Mouse (Mus musculus): ENCODE data around the gene Galntl6. TPM values are rescaled to one million over a fixed set of nuclear protein-coding genes. Genes with fewer than 3 reads are reported as not detected.

Gene Galntl6
- polyA plus RNA-seq, 1 experiment from 2014 or later: not detected

GRCm38 (mm10) chr8:58568086-58568485, 344.4 kb downstream of the Galntl6 start:
- WGBS (ENCODE audit: insufficient replicate concordance): 48% methylated on average over 2 of the region's 2 CpGs
- DNase-seq (no peak), ATAC-seq (no peak)
- no peaks in the 10 kb centered on the region for H3K4me1 ChIP-seq (ENCODE audit: insufficient read depth)
- no peaks in the 10 kb centered on the region for H3K9me3 ChIP-seq (ENCODE audit: low read length)
- H3K36me3 ChIP-seq (replicated peaks; ENCODE audit: insufficient read depth, low read length): no peaks in the 10 kb centered on the region
- H3K4me2 ChIP-seq (ENCODE audit: low read depth, low read length): no peak overlapping the region
- TF ChIP-seq CTCF (IDR thresholded peaks at IDR 0.05; ENCODE audit: low read depth) (no peak), EP300 (IDR thresholded peaks at IDR 0.05; ENCODE audit: low read depth) (no peak)
- H3K27me3 ChIP-seq (ENCODE audit: insufficient read depth, low read length): no peaks in the 10 kb centered on the region
- no peak overlapping the region for H3K9ac ChIP-seq (replicated peaks)
- H3K4me3 ChIP-seq (ENCODE audit: low read depth, low read length): no peak overlapping the region
- no peak overlapping the region for H3K27ac ChIP-seq (ENCODE audit: low read depth)

- no peak for DNase-seq
- 53% methylated on average over 2 of the region's 2 CpGs for WGBS (ENCODE audit: insufficient replicate concordance)
- TF ChIP-seq CTCF (IDR thresholded peaks at IDR 0.05; ENCODE audit: low read depth) (peak; percentile 62), EP300 (IDR thresholded peaks at IDR 0.05; ENCODE audit: low read depth) (no peak)
Observed at GRCm38 (mm10) chr8:58566115-58566514, 346.3 kb downstream of the Galntl6 start.

GRCm38 (mm10) chr8:58535781-58536180, 376.7 kb downstream of the Galntl6 start:
- H3K4me3 ChIP-seq (ENCODE audit: low read depth, low read length): no peak overlapping the region
- 73% methylated on average over 2 of the region's 2 CpGs for WGBS (ENCODE audit: insufficient replicate concordance)

More at GRCm38 (mm10) chr8:58566115-58566514, 346.3 kb downstream of the Galntl6 start:
- Histone ChIP-seq H3K4me3 (ENCODE audit: low read depth, low read length) (no peak overlapping the region), H3K9me3 (ENCODE audit: low read length) (no peaks in the 10 kb centered on the region), H3K4me2 (ENCODE audit: low read depth, low read length) (no peak overlapping the region), H3K36me3 (replicated peaks; ENCODE audit: insufficient read depth, low read length) (no peaks in the 10 kb centered on the region), H3K27me3 (ENCODE audit: insufficient read depth, low read length) (no peaks in the 10 kb centered on the region), H3K9ac (replicated peaks) (no peak overlapping the region), H3K4me1 (ENCODE audit: insufficient read depth) (no peaks in the 10 kb centered on the region), H3K27ac (ENCODE audit: low read depth) (no peak overlapping the region)
- ATAC-seq: no peak

GRCm38 (mm10) chr8:58534631-58535030, 377.8 kb downstream of the Galntl6 start:
- no peak overlapping the region for H3K27ac ChIP-seq (ENCODE audit: low read depth)
- DNase-seq (no peak), ATAC-seq (no peak)
- no peaks in the 10 kb centered on the region for H3K9me3 ChIP-seq (ENCODE audit: low read length)
- no peaks in the 10 kb centered on the region for H3K27me3 ChIP-seq (ENCODE audit: insufficient read depth, low read length)
- no peak overlapping the region for H3K4me3 ChIP-seq (ENCODE audit: low read depth, low read length)
- TF ChIP-seq EP300 (IDR thresholded peaks at IDR 0.05; ENCODE audit: low read depth) (no peak), CTCF (IDR thresholded peaks at IDR 0.05; ENCODE audit: low read depth) (no peak)
- no peak overlapping the region for H3K4me2 ChIP-seq (ENCODE audit: low read depth, low read length)
- H3K36me3 ChIP-seq (replicated peaks; ENCODE audit: insufficient read depth, low read length): no peaks in the 10 kb centered on the region
- H3K9ac ChIP-seq (replicated peaks): no peak overlapping the region
- H3K4me1 ChIP-seq (ENCODE audit: insufficient read depth): no peaks in the 10 kb centered on the region

More at GRCm38 (mm10) chr8:58535781-58536180, 376.7 kb downstream of the Galntl6 start:
- Histone ChIP-seq H3K27me3 (ENCODE audit: insufficient read depth, low read length) (no peaks in the 10 kb centered on the region), H3K4me1 (ENCODE audit: insufficient read depth) (no peaks in the 10 kb centered on the region), H3K9me3 (ENCODE audit: low read length) (no peaks in the 10 kb centered on the region), H3K36me3 (replicated peaks; ENCODE audit: insufficient read depth, low read length) (no peaks in the 10 kb centered on the region), H3K4me2 (ENCODE audit: low read depth, low read length) (no peak overlapping the region), H3K27ac (ENCODE audit: low read depth) (no peak overlapping the region), H3K9ac (replicated peaks) (no peak overlapping the region)
- DNase-seq: no peak
- ATAC-seq: no peak
- no peak for TF ChIP-seq CTCF (IDR thresholded peaks at IDR 0.05; ENCODE audit: low read depth)
- TF ChIP-seq EP300 (IDR thresholded peaks at IDR 0.05; ENCODE audit: low read depth): no peak

GRCm38 (mm10) chr8:58523443-58523842, 389.0 kb downstream of the Galntl6 start:
- Histone ChIP-seq H3K9me3 (ENCODE audit: low read length) (no peaks in the 10 kb centered on the region), H3K4me2 (ENCODE audit: low read depth, low read length) (no peak overlapping the region), H3K4me1 (ENCODE audit: insufficient read depth) (no peaks in the 10 kb centered on the region), H3K4me3 (ENCODE audit: low read depth, low read length) (no peak overlapping the region), H3K27me3 (ENCODE audit: insufficient read depth, low read length) (no peaks in the 10 kb centered on the region), H3K9ac (replicated peaks) (no peak overlapping the region), H3K27ac (ENCODE audit: low read depth) (no peak overlapping the region), H3K36me3 (replicated peaks; ENCODE audit: insufficient read depth, low read length) (no peaks in the 10 kb centered on the region)
- WGBS (ENCODE audit: insufficient replicate concordance): 15% methylated on average over 1 of the region's 1 CpGs
- DNase-seq (no peak), ATAC-seq (no peak)
- no peak for TF ChIP-seq EP300 (IDR thresholded peaks at IDR 0.05; ENCODE audit: low read depth)
- TF ChIP-seq CTCF (IDR thresholded peaks at IDR 0.05; ENCODE audit: low read depth): no peak

GRCm38 (mm10) chr8:58521932-58522331, 390.5 kb downstream of the Galntl6 start:
- no peaks in the 10 kb centered on the region for H3K36me3 ChIP-seq (replicated peaks; ENCODE audit: insufficient read depth, low read length)
- no peaks in the 10 kb centered on the region for H3K4me1 ChIP-seq (ENCODE audit: insufficient read depth)
- H3K9ac ChIP-seq (replicated peaks): no peak overlapping the region
- H3K9me3 ChIP-seq (ENCODE audit: low read length): no peaks in the 10 kb centered on the region
- DNase-seq (no peak), ATAC-seq (no peak)
- H3K27me3 ChIP-seq (ENCODE audit: insufficient read depth, low read length): no peaks in the 10 kb centered on the region
- no peak overlapping the region for H3K4me3 ChIP-seq (ENCODE audit: low read depth, low read length)
- H3K4me2 ChIP-seq (ENCODE audit: low read depth, low read length): no peak overlapping the region
- H3K27ac ChIP-seq (ENCODE audit: low read depth): no peak overlapping the region
- no peak for TF ChIP-seq EP300 (IDR thresholded peaks at IDR 0.05; ENCODE audit: low read depth)
- TF ChIP-seq CTCF (IDR thresholded peaks at IDR 0.05; ENCODE audit: low read depth): no peak

GRCm38 (mm10) chr8:58510516-58510915, 401.9 kb downstream of the Galntl6 start:
- Histone ChIP-seq H3K4me2 (ENCODE audit: low read depth, low read length) (no peak overlapping the region), H3K27ac (ENCODE audit: low read depth) (no peak overlapping the region), H3K9me3 (ENCODE audit: low read length) (no peaks in the 10 kb centered on the region), H3K27me3 (ENCODE audit: insufficient read depth, low read length) (no peaks in the 10 kb centered on the region), H3K9ac (replicated peaks) (no peak overlapping the region), H3K4me3 (ENCODE audit: low read depth, low read length) (no peak overlapping the region), H3K4me1 (ENCODE audit: insufficient read depth) (no peaks in the 10 kb centered on the region), H3K36me3 (replicated peaks; ENCODE audit: insufficient read depth, low read length) (no peaks in the 10 kb centered on the region)
- DNase-seq (no peak), ATAC-seq (no peak)
- TF ChIP-seq EP300 (IDR thresholded peaks at IDR 0.05; ENCODE audit: low read depth) (no peak), CTCF (IDR thresholded peaks at IDR 0.05; ENCODE audit: low read depth) (no peak)
